Mouse (Mus musculus): ENCODE data around the gene Ranbp10. TPM values are rescaled to one million over a fixed set of nuclear protein-coding genes. Genes with fewer than 3 reads are reported as not detected.
"Not testable (repeated sequence)": the region's sequence is repeated elsewhere in the genome, so short reads cannot be mapped to it uniquely, and the experiment has no call there.

The Ranbp10 gene
- total RNA-seq, 2 experiments from 2014 or later, result 23.1 to 24.7 TPM

DNA sequence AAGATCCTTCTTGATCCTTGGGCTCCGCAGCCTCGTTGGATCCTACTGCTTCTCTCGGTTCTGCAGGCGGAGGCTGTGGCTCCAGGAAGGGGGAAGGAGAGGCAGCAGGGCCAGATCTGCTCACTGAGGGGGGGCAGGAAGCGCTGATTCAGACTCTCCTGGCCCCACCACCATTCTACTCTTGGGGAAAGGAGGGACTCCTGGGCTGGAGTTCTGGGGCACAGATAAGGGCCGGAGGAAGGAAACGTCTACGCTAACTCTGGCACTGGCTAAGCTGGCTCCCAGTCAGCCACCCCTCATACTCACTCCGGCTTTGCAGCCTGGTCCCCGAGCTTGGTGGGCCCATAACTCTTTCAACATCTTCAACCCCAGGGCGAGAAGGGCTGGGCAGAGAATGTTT is 19.5 kb upstream of the Ranbp10 start:
- no peak for DNase-seq
- intact Hi-C loops (cut with DNase I), result no loop called here

GRCm38 (mm10) chr8:105839209-105839608 is 12.1 kb upstream of the Ranbp10 start:
- DNase-seq, result no peak
- intact Hi-C loops (cut with DNase I), result no loop called here

DNA sequence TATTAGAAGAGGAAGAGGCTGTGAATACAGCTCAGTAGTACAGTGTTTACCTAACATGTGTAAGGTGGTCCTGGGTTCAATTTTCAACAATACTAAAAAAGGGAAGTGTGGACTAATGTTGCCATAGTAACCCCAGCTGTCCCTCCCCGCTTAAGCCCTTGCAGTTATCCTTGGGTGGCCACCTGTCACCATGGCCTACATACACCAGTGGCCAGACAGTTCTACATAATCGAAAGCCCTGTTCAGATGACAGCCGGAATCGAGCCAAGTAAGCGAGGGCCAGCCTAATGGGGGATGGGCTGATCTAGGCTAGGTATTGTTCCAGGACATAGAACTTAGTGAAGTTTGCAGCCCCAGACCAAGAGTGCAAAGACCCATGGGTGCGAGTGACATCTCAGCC is 9.8 kb upstream of the Ranbp10 start:
- DNase-seq, result no peak
- intact Hi-C loops (cut with DNase I), result loop anchor here (2.0 kb wide), 1 partner anchor 94 kb away; no protein-coding TSS in a partner anchor

- intact Hi-C loops (cut with DNase I), result loop anchor here (2.0 kb wide), 1 partner anchor 187 kb away; no protein-coding TSS in a partner anchor
- peak; percentile 76 to 86 for DNase-seq
Measured at GRCm38 (mm10) chr8:105835318-105835717, 8.2 kb upstream of the Ranbp10 start.

- intact Hi-C loops (cut with DNase I), result loop anchor here (2.0 kb wide), 1 partner anchor 189 kb away; no protein-coding TSS in a partner anchor
Measured at GRCm38 (mm10) chr8:105833740-105834139, 6.6 kb upstream of the Ranbp10 start.

DNA sequence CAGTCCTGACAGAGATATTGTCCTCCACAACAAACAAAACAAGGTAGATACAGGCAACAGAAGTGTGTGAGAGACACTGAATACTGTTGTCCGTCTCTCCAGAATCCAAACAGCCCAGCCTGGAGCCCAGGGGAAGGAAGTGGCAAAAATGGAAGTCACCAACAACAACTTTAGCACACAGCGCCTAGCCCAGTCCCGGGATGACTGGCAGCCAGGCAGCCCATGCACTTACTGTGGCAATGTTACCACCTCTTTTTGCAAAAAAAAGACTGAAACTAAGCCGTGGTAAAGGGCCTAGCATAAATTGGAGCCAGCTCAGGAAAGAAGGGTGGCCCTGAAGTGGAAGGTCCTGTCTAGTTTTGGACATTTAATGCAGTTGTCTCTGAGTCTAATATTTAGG is 771 bp downstream of the Ranbp10 start:
- intact Hi-C loops (cut with DNase I), result loop anchor here (2.0 kb wide), 1 partner anchor 112 kb away; no protein-coding TSS in a partner anchor
- DNase-seq, result no peak

More at GRCm38 (mm10) chr8:105833740-105834139, 6.6 kb upstream of the Ranbp10 start:
- not testable (repeated sequence) for DNase-seq

DNA sequence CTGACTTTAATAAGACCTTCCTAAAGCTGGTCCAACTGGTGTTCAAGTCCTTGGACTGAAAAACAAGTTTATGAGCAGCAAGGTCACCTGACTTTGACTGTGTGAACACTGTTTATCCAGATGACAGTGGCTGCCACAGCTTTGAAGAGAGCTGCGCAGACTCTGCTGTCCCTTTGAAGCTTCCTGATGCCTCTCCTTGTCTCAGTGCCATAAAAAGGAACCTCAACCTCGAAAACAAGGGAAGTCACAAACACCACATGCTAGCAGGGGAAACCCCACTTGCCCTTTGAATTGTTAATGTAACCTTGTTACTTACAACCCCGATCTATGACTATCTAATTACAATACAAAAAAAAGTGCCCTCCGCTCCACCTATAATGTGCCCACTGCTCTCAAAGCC is 1.6 kb downstream of the Ranbp10 start:
- intact Hi-C loops (cut with DNase I), result no loop called here
- DNase-seq, result no peak

GRCm38 (mm10) chr8:105820925-105821324 is 6.2 kb downstream of the Ranbp10 start:
- no peak for DNase-seq
- intact Hi-C loops (cut with DNase I), result no loop called here

DNA sequence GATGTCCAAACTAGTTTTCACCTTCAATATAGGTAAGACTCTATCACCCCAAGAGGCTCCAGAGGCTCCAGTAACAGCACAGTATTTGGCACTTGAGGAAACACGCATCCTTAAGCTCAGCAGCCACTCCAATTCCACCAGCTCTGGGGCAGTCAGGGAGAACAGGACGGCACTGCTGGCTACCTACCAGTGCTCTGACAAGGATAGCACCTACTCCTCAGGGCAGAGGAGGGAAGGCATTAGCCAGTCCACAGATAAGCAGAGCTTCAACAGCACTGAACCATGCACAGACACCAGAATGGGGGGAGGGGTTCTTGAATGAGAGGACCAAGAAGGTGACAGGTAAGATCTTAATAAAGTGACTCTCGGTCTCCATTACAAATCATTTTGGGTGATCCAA is 7.5 kb downstream of the Ranbp10 start:
- no peak for DNase-seq
- intact Hi-C loops (cut with DNase I), result no loop called here

GRCm38 (mm10) chr8:105813241-105813640 is 13.9 kb downstream of the Ranbp10 start:
- no peak for DNase-seq
- intact Hi-C loops (cut with DNase I), result no loop called here

- intact Hi-C loops (cut with DNase I), result no loop called here
- no peak for DNase-seq
Measured at GRCm38 (mm10) chr8:105812511-105812910, 14.6 kb downstream of the Ranbp10 start.

DNA sequence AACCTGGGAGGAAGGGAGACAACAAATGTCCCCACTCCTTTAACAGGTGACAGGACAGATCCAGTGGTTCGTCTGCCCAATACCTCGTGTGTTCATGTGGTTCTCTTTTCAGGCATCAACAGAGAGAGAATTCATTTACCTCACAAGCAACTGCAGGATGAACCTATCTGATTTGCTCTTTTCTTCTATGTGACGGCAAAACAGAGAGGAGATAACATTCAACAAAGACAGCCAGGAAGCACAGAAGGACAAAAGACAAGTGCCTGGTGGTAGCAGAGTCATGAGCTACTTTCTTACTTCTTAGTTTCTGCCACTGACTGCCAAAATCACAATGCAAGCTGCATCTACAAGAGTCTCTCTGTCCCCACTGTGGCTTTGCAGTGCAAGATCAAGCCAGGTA is 15.6 kb downstream of the Ranbp10 start:
- DNase-seq, result no peak
- intact Hi-C loops (cut with DNase I), result no loop called here

DNA sequence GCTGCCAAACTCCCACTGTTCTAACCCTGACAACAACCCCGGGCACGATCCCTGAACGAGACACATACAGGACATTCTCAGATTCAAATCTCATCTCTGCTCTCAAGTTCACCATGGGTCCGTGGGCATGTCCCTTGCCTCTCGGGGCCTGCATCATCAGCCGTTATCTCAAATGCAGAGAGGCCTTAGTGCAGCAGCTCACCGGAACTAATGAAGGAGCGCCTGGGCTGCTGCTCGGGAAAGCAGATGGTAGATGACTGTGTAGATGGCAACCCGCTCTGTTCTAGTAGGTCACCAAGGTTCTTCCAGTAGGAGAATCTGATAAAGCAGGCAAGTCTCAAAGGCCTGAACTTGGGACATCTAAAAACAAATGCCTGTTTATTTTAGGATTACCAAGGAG is 16.1 kb downstream of the Ranbp10 start:
- intact Hi-C loops (cut with DNase I), result no loop called here
- no peak for DNase-seq

DNA sequence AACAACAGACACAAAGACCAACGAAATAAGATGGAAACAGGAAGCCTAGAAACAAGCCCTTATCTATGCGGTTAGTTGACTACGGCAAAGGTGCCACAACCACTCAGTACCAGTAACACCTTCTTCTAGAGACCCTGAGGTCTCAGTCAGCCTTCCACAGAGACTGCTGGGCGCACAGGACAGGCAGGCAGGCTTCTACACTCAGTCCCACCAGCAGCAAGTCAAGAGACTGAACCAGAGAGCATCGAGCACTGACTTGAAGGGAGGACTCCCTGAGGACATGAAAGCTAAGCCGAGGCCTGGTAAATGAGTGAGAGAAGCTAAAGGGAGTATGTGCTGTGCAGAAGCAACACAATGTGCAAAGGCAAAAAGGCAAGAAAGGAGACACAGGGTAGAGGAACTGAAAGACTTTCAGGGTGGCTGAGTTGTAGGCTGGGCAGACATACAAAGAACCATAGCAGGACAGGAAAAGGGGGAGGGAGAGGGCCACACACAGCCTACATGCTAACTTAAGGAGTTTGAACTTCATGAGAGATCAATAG is 16.8 kb downstream of the Ranbp10 start:
- intact Hi-C loops (cut with DNase I), result no loop called here
- DNase-seq, result no peak

DNA sequence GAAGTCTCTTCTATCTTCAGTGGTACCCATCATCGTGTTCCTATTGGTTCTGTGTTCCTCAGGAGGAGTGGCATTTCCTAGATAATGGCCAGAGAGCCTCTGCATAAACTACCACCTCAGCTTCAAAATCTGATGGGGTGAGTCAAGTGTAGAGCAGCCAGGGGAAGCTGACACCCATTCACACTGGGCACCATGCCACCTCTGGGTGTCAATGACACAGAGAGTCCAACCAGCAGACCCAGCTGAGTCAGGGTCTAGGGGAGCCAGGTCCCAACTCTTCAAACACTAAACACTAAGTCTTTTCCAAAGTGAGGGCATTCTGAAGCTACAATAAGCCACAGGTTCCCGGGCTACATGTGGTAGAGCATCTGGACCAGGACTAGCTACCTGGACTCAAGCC is 18.7 kb downstream of the Ranbp10 start:
- intact Hi-C loops (cut with DNase I), result no loop called here
- DNase-seq, result peak in 1 of 2 experiments; percentile 40

GRCm38 (mm10) chr8:105807766-105808165 is 19.4 kb downstream of the Ranbp10 start:
- intact Hi-C loops (cut with DNase I), result no loop called here
- DNase-seq, result no peak

DNA sequence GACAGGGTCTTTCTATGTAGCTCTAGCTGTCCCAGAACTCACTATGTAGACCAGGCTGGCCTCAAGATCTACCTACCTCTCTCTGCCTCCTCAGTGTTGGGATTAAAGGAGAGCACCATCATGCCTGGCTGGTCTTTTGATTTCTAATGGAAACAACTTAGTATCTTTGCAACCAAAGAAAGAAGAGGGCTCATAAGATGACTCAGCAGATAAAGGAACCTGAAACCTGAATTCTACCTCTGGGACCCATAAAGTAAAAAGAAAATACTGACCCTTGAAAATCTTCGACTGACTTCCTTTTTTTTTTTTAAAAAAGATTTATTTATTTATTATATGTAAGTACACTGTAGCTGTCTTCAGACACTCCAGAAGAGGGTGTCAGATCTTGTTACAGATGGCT is 21.2 kb downstream of the Ranbp10 start:
- no peak for DNase-seq

GRCm38 (mm10) chr8:105805346-105805745 is 21.8 kb downstream of the Ranbp10 start:
- intact Hi-C loops (cut with DNase I), result no loop called here
- DNase-seq, result no peak

More for the DNA sequence above, 21.2 kb downstream of the Ranbp10 start:
- intact Hi-C loops (cut with DNase I), result no loop called here

DNA sequence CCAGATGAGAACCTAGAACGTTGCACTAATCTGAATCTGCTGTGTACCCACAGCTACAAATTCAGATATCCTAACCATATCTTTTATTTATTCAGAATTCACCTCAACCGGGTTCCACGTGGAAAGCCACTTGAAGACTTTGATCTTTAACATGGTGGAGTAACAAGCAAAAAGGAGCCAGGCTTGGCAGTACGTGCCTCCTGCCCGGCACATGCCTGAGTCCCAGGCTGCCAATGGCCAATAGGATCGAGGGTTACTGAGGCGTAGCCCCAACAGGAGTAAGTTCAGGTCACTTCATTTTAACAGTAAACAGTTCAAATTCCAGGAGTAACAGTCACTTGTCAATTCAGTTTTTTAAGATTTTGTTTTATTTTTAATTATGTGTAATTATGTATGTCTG is 22.4 kb downstream of the Ranbp10 start:
- intact Hi-C loops (cut with DNase I), result no loop called here
- DNase-seq, result no peak

DNA sequence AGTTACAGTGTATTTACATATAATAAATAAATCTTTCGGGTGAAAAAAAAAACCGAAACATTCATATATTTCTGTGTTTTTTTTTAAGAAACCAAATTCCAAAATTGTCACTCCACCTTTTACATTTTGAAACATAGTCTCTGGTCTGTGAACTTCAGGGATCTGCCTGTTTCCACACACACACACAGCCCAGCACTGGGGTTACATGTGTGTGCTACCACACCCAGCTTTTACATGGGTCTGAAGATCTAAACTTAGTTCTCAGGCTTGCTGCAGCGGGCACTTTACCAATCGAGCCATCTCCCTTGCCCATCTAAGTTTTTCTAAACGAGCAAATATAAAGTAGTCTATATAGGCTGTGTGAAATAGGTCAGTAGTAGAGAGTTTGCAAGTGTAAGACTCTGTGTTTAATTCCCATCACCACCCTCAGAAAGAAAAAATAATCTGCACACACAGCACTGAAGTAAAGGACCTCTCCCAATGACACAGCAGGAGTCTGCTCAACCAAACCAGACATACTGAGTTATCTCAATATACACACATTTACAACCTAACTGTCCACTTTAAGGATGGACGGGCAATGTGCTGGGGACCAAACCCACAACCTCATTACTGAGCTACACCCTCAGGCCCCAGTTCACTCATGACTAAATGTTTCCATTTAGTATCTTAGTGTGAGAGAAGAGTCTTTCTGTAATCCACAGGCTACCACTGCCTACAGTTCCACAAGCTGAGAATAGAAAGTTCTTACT is 25.8 kb downstream of the Ranbp10 start:
- DNase-seq, result no peak
- intact Hi-C loops (cut with DNase I), result no loop called here

DNA sequence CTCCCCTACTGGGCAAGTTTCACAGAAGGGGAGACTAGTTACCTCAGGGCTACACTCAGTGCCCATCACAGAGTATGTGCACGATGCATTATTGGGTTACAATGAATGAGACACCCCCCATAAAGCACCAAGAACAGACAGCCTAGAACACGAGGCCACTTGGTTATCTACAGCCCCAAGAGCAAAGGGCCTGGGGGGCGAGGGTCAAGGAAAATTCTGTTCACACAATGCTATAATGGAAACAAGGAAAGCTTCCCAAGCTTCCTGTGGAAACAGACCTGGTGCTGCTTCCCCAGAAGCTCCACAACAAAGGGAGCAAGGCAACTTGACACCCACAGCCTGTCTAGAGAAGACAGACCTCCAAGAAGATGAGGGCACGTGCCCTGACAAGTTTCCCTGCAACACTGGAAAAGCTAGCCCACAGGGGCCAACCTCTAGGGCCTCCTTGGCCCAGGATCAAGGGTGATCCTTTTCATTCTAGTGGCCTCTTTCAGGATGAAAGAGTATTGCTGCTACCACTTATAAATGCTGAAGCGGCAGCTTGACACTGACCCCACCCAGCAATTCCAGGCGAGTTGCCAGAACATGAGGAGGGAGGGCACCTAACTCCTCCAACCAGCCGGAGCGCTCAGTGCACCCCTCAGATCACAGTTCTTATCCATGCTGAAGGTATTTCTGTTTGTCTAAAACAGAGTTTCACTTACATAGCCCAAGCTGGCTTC is 27.9 kb downstream of the Ranbp10 start:
- intact Hi-C loops (cut with DNase I), result no loop called here
- peak; percentile 80 to 86 for DNase-seq
